Comparison of ENCODE assay signal across 8 mouse cellular contexts in genomic region chr4:109241934-109242333, GRCm38 (mm10). TPM values are rescaled to one million over a fixed set of nuclear protein-coding genes. Genes with fewer than 3 reads are reported as not detected.
DNase-seq lines count a peak whose midpoint lies in the region; ATAC-seq and TF ChIP-seq lines count a peak whose summit lies in the region.
"Had no signal": no experiment of that assay in that cellular context is flagged by ENCODE, and none has a peak within 500 bp of the region (broad histone marks: within the 10 kb centered on the region; RNA-seq: fewer than 3 reads in every experiment).

No protein-coding gene starts in this region.

- H3K9ac ChIP-seq in neural tube, embryonic 12.5 days, result 0 out of 2 replicates have a peak overlapping the region, but pooled peaks have one; percentile 21
- no peak overlapping the region for H3K9ac ChIP-seq in neural tube, embryonic 15.5 days (replicated peaks)
- no peak overlapping the region for H3K9ac ChIP-seq in heart, embryonic 15.5 days
- H3K9ac ChIP-seq in stomach, postnatal 0 days (ENCODE audit: low read length), result no peak overlapping the region

- no peaks in the 10 kb centered on the region for H3K27me3 ChIP-seq in neural tube, embryonic 12.5 days (replicated peaks)
- H3K27me3 ChIP-seq in neural tube, embryonic 15.5 days (replicated peaks), result no peaks in the 10 kb centered on the region
- no peaks in the 10 kb centered on the region for H3K27me3 ChIP-seq in embryonic facial prominence, embryonic 10.5 days (replicated peaks; ENCODE audit: low read depth, poor library complexity, severe bottlenecking)
- no peaks in the 10 kb centered on the region for H3K27me3 ChIP-seq in heart, embryonic 15.5 days
- no peaks in the 10 kb centered on the region for H3K27me3 ChIP-seq in stomach, postnatal 0 days (ENCODE audit: control insufficient read depth, insufficient read depth, low read length)

- DNase-seq in embryonic facial prominence, embryonic 10.5 days (ENCODE audit: low spot score), result no peak
- DNase-seq in stomach, postnatal 0 days (ENCODE audit: low spot score), result no peak
- no peak for DNase-seq in layer of hippocampus, postnatal 36 days

- no peak overlapping the region for H3K27ac ChIP-seq in neural tube, embryonic 12.5 days
- H3K27ac ChIP-seq in neural tube, embryonic 15.5 days (replicated peaks), result no peak overlapping the region
- H3K27ac ChIP-seq in embryonic facial prominence, embryonic 10.5 days (replicated peaks), result peak overlapping the region; percentile 52
- 0 out of 2 replicates have a peak overlapping the region, but pooled peaks have one; percentile 5 for H3K27ac ChIP-seq in heart, embryonic 15.5 days
- no peak overlapping the region; the same call in 1 of the 2 replicates for H3K27ac ChIP-seq in stomach, postnatal 0 days (replicated peaks)

- no peaks in the 10 kb centered on the region for H3K9me3 ChIP-seq in neural tube, embryonic 12.5 days
- H3K9me3 ChIP-seq in neural tube, embryonic 15.5 days (replicated peaks), result no peaks in the 10 kb centered on the region
- H3K9me3 ChIP-seq in embryonic facial prominence, embryonic 10.5 days, result no peaks in the 10 kb centered on the region
- H3K9me3 ChIP-seq in heart, embryonic 15.5 days (replicated peaks), result no peaks in the 10 kb centered on the region
- no peaks in the 10 kb centered on the region for H3K9me3 ChIP-seq in stomach, postnatal 0 days (ENCODE audit: control insufficient read depth, low read length)

- peaks cover under 1% of the 10 kb centered on the region; the same call in 1 of the 2 replicates for H3K4me1 ChIP-seq in neural tube, embryonic 12.5 days
- peaks cover 11% of the 10 kb centered on the region for H3K4me1 ChIP-seq in neural tube, embryonic 15.5 days
- H3K4me1 ChIP-seq in embryonic facial prominence, embryonic 10.5 days, result peaks cover 15% of the 10 kb centered on the region
- H3K4me1 ChIP-seq in heart, embryonic 15.5 days (replicated peaks), result peaks cover 18% of the 10 kb centered on the region
- no peaks in the 10 kb centered on the region for H3K4me1 ChIP-seq in stomach, postnatal 0 days (replicated peaks; ENCODE audit: control insufficient read depth, insufficient read depth)

- no peak for TF ChIP-seq EP300 in stomach, postnatal 0 days (optimal IDR thresholded peaks at IDR 0.05)

- WGBS in neural tube, embryonic 12.5 days, result 81% methylated on average over 4 of the region's 4 CpGs
- 41% methylated on average over 4 of the region's 4 CpGs for WGBS in neural tube, embryonic 15.5 days
- 66% methylated on average over 4 of the region's 4 CpGs for WGBS in embryonic facial prominence, embryonic 10.5 days
- 39% methylated on average over 4 of the region's 4 CpGs for WGBS in heart, embryonic 15.5 days
- WGBS in stomach, postnatal 0 days, result 34% methylated on average over 4 of the region's 4 CpGs

- no peaks in the 10 kb centered on the region for H3K36me3 ChIP-seq in neural tube, embryonic 12.5 days
- H3K36me3 ChIP-seq in neural tube, embryonic 15.5 days, result no peaks in the 10 kb centered on the region
- H3K36me3 ChIP-seq in embryonic facial prominence, embryonic 10.5 days (replicated peaks), result no peaks in the 10 kb centered on the region
- no peaks in the 10 kb centered on the region for H3K36me3 ChIP-seq in heart, embryonic 15.5 days
- no peaks in the 10 kb centered on the region for H3K36me3 ChIP-seq in stomach, postnatal 0 days (ENCODE audit: control insufficient read depth, insufficient read depth, low read length)

- H3K4me2 ChIP-seq in neural tube, embryonic 12.5 days (replicated peaks), result no peak overlapping the region
- no peak overlapping the region for H3K4me2 ChIP-seq in neural tube, embryonic 15.5 days
- H3K4me2 ChIP-seq in heart, embryonic 15.5 days, result no peak overlapping the region
- H3K4me2 ChIP-seq in stomach, postnatal 0 days (replicated peaks; ENCODE audit: low read depth), result no peak overlapping the region

- no peak for ATAC-seq in neural tube, embryonic 12.5 days (ENCODE audit: low FRiP score, low read depth)
- no peak for ATAC-seq in neural tube, embryonic 15.5 days (ENCODE audit: low FRiP score)
- 0 out of 2 replicates have a peak, but pooled peaks have one; percentile 18 for ATAC-seq in heart, embryonic 15.5 days (replicated peaks; ENCODE audit: insufficient number of reproducible peaks, insufficient read depth, low FRiP score, low read depth)
- ATAC-seq in stomach, postnatal 0 days (ENCODE audit: low FRiP score, low TSS enrichment), result peak; percentile 54; the same call in 1 of the 2 replicates
- no peak for ATAC-seq in megakaryocyte-erythroid progenitor cell, adult 5-6 weeks (replicated peaks; ENCODE audit: low FRiP score, low TSS enrichment, poor library complexity, severe bottlenecking)

- H3K4me3 ChIP-seq in neural tube, embryonic 12.5 days, result no peak overlapping the region
- no peak overlapping the region for H3K4me3 ChIP-seq in neural tube, embryonic 15.5 days (replicated peaks)
- H3K4me3 ChIP-seq in embryonic facial prominence, embryonic 10.5 days, result no peak overlapping the region
- no peak overlapping the region for H3K4me3 ChIP-seq in heart, embryonic 15.5 days
- H3K4me3 ChIP-seq in stomach, postnatal 0 days (ENCODE audit: low read depth, low read length), result no peak overlapping the region

- TF ChIP-seq CTCF in stomach, postnatal 0 days (IDR thresholded peaks at IDR 0.05; ENCODE audit: low read depth), result no peak

RNA-seq across cellular contexts. Expression of gene Calr4, which starts 7.6 kb away (rescaled TPM):
- polyA plus RNA-seq in neural tube, embryonic 12.5 days (2016; fragmentation: Nextera tagmentation; extraction: Ambion mirVana), result 0.71 and 1.4 TPM in 2 replicates
- polyA plus RNA-seq in neural tube, embryonic 15.5 days (2015; fragmentation: Nextera tagmentation; extraction: Ambion mirVana), result 1.3 and 1.7 TPM in 2 replicates
- polyA plus RNA-seq in embryonic facial prominence, embryonic 10.5 days (2016; fragmentation: Nextera tagmentation; extraction: Ambion mirVana), result 0.10 and 0.19 TPM in 2 replicates
- polyA plus RNA-seq in heart, embryonic 15.5 days (2015; fragmentation: Nextera tagmentation; extraction: Ambion mirVana), result 0.11 and 0.19 TPM in 2 replicates
- polyA plus RNA-seq in stomach, postnatal 0 days (2015; fragmentation: Nextera tagmentation; extraction: Ambion mirVana), result 0.05 TPM in 1 of 2 replicates, not detected in the other
- total RNA-seq in layer of hippocampus, postnatal 36 days (2021), result under 1 TPM; 0.71 to 0.75 TPM
- total RNA-seq in megakaryocyte-erythroid progenitor cell, adult 5-6 weeks (2014; fragmentation: Nextera tagmentation), result 0.81 TPM in 1 of 2 replicates, not detected in the other
- total RNA-seq in megakaryocyte-erythroid progenitor cell, adult 5-6 weeks (2017), result not detected in 2 replicates
- polyA plus RNA-seq: liver, embryonic 16.5 days had no signal

RNA-seq across cellular contexts. Expression of gene Eps15, which starts 38.1 kb away (rescaled TPM):
- polyA plus RNA-seq in neural tube, embryonic 12.5 days (2016; fragmentation: Nextera tagmentation; extraction: Ambion mirVana), result 62.3 and 71.7 TPM in 2 replicates
- polyA plus RNA-seq in neural tube, embryonic 15.5 days (2015; fragmentation: Nextera tagmentation; extraction: Ambion mirVana), result 64.7 and 68.8 TPM in 2 replicates
- polyA plus RNA-seq in embryonic facial prominence, embryonic 10.5 days (2016; fragmentation: Nextera tagmentation; extraction: Ambion mirVana), result 40.4 and 41.8 TPM in 2 replicates
- 27.7 and 28.3 TPM in 2 replicates for polyA plus RNA-seq in heart, embryonic 15.5 days (2015; fragmentation: Nextera tagmentation; extraction: Ambion mirVana)
- 20.0 and 25.0 TPM in 2 replicates for polyA plus RNA-seq in stomach, postnatal 0 days (2015; fragmentation: Nextera tagmentation; extraction: Ambion mirVana)
- total RNA-seq in layer of hippocampus, postnatal 36 days (2021), result 100 to 1,000 TPM; 236 to 254 TPM
- 149 and 169 TPM in 2 replicates for total RNA-seq in megakaryocyte-erythroid progenitor cell, adult 5-6 weeks (2014; fragmentation: Nextera tagmentation)
- 80.8 and 99.9 TPM in 2 replicates for total RNA-seq in megakaryocyte-erythroid progenitor cell, adult 5-6 weeks (2017)

RNA-seq across cellular contexts. Expression of gene Osbpl9, which starts 39.9 kb away (rescaled TPM):
- 89.8 and 95.9 TPM in 2 replicates for polyA plus RNA-seq in neural tube, embryonic 12.5 days (2016; fragmentation: Nextera tagmentation; extraction: Ambion mirVana)
- polyA plus RNA-seq in neural tube, embryonic 15.5 days (2015; fragmentation: Nextera tagmentation; extraction: Ambion mirVana), result 79.1 and 79.4 TPM in 2 replicates
- 60.0 and 61.4 TPM in 2 replicates for polyA plus RNA-seq in embryonic facial prominence, embryonic 10.5 days (2016; fragmentation: Nextera tagmentation; extraction: Ambion mirVana)
- polyA plus RNA-seq in heart, embryonic 15.5 days (2015; fragmentation: Nextera tagmentation; extraction: Ambion mirVana), result 48.6 and 50.7 TPM in 2 replicates
- 45.0 and 45.5 TPM in 2 replicates for polyA plus RNA-seq in stomach, postnatal 0 days (2015; fragmentation: Nextera tagmentation; extraction: Ambion mirVana)
- total RNA-seq in layer of hippocampus, postnatal 36 days (2021), result 10 to 100 TPM; 50.6 to 54.0 TPM
- 40.5 and 45.0 TPM in 2 replicates for total RNA-seq in megakaryocyte-erythroid progenitor cell, adult 5-6 weeks (2014; fragmentation: Nextera tagmentation)
- 42.8 and 57.6 TPM in 2 replicates for total RNA-seq in megakaryocyte-erythroid progenitor cell, adult 5-6 weeks (2017)

Comparison
In these comparisons a context has a peak if more than half of its experiments do, and no peak if none do; other contexts are left out.
1. ATAC-seq: peak in heart, embryonic 15.5 days (single experiment) and stomach, postnatal 0 days (single experiment); none in neural tube, embryonic 12.5 days (single experiment), neural tube, embryonic 15.5 days (single experiment) and megakaryocyte-erythroid progenitor cell, adult 5-6 weeks (single experiment).
2. H3K27ac ChIP-seq: peak in embryonic facial prominence, embryonic 10.5 days (single experiment) and heart, embryonic 15.5 days (single experiment); none in neural tube, embryonic 12.5 days (single experiment), neural tube, embryonic 15.5 days (single experiment) and stomach, postnatal 0 days (single experiment).